Mouse (Mus musculus) olfactory bulb, adult 2 months (tissue): ENCODE results near the gene Psg20.

Experiments used
- CTCF ChIP-seq: fragments of 200-500 bp; IDR thresholded peaks from 2 replicates; pipeline ENCODE4 v1.5.1; 2012; ENCODE audit warnings: low read depth, mild to moderate bottlenecking, low read length, moderate library complexity; ENCODE audit not compliant: insufficient read depth
- POLR2A ChIP-seq: fragments of 200-500 bp; IDR thresholded peaks from 2 replicates; pipeline ENCODE4 v1.6.1; 2012; ENCODE audit warnings: mild to moderate bottlenecking, low read depth, low read length, moderate library complexity; ENCODE audit not compliant: insufficient read depth

DNA sequence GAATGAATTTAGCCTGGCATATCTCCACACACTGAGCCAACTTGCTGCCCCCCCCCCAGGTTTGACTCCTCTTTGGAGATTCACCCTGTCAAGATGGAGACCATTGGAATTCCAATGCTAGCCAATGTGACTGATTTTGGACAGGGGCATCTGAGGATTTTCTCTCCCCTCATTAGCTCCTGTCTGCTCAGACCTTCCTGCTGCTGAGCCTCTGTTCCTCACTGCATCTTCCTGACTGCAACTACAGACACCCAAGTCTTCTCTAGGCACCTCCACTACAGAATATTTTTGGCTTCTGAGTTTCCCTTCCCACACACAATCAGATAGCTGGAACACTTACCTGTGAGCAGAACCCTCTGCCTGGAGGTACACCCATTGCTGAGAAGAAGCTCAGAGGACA is 399 bp downstream of the Psg20 start:
- TF ChIP-seq CTCF = no peak
- no peak for TF ChIP-seq POLR2A
